Mouse (Mus musculus) heart, adult 2 months (tissue): ENCODE measurements at regions not wholly inside any gene's neighbourhood (a gene's known extent, or its start where the extent isn't known, plus 50 kb on each side); places are given as distances from the start of the nearest gene placed in this dataset.
A peak's percentile ranks its signal among the peaks of the same experiment; 100 is the strongest.

Source experiments
- DNase-seq, 2 experiments: peaks; one replicate each; pipeline ENCODE4 v3.0.0; 2021
- H3K27ac ChIP-seq: fragments of 200-600 bp; 2 replicates; pipeline ENCODE4 v1.8.1; 2022
- H3K27me3 ChIP-seq: fragments of 200-500 bp; 2 replicates; pipeline ENCODE4 v1.6.1; 2012; ENCODE audit warnings: mild to moderate bottlenecking, low read length, inconsistent platforms, mixed read lengths; ENCODE audit not compliant: control insufficient read depth, insufficient read depth
- H3K36me3 ChIP-seq: fragments of 200-500 bp; 2 replicates; pipeline ENCODE4 v1.6.1; 2012; ENCODE audit warnings: low read length, inconsistent platforms; ENCODE audit not compliant: control insufficient read depth, insufficient read depth
- H3K4me1 ChIP-seq: fragments of 200-500 bp; 2 replicates; pipeline ENCODE4 v1.6.1; 2011; ENCODE audit warnings: low read length; ENCODE audit not compliant: control insufficient read depth, insufficient read depth
- H3K4me3 ChIP-seq: fragments of 200-600 bp; 2 replicates; pipeline ENCODE4 v1.8.1; 2022
- H3K79me2 ChIP-seq: fragments of 200-500 bp; replicated peaks from 2 replicates; pipeline ENCODE4 v1.6.1; 2012; ENCODE audit warnings: mild to moderate bottlenecking, inconsistent platforms, low read length, moderate library complexity, mixed read lengths; ENCODE audit not compliant: control insufficient read depth, insufficient read depth
- H3K9ac ChIP-seq: fragments of 200-500 bp; 2 replicates; pipeline ENCODE4 v1.6.1; 2012; ENCODE audit warnings: low read depth, mild to moderate bottlenecking, control low read depth, inconsistent platforms, low read length, mixed read lengths
- CTCF ChIP-seq: fragments of 200-600 bp; IDR thresholded peaks from 2 replicates; pipeline ENCODE4 v1.8.1; 2022; ENCODE audit warnings: antibody characterized with exemption, mild to moderate bottlenecking, moderate library complexity
- EP300 ChIP-seq: fragments of 200-500 bp; IDR thresholded peaks from 2 replicates; pipeline ENCODE4 v1.6.1; 2011; ENCODE audit warnings: low read depth, low read length, control low read depth; ENCODE audit not compliant: insufficient read depth
- POLR2A ChIP-seq: fragments of 200-500 bp; IDR thresholded peaks from 2 replicates; pipeline ENCODE4 v1.6.1; 2011; ENCODE audit warnings: mild to moderate bottlenecking, low read depth, low read length, control low read depth; ENCODE audit not compliant: insufficient read depth
- WGBS: fragments of 180-500 bp; shearing (Covaris S2); methylation state at CpG from one replicate; pipeline ENCODE4 v1.1.7; 2018; 5-methylcytosine and 5-hydroxymethylcytosine counted together
- intact Hi-C: fragments of 180-260 bp; cut with DNase I; formaldehyde crosslinking; loops from one replicate; pipeline ENCODE4 v1.15.1; 2025

DNA sequence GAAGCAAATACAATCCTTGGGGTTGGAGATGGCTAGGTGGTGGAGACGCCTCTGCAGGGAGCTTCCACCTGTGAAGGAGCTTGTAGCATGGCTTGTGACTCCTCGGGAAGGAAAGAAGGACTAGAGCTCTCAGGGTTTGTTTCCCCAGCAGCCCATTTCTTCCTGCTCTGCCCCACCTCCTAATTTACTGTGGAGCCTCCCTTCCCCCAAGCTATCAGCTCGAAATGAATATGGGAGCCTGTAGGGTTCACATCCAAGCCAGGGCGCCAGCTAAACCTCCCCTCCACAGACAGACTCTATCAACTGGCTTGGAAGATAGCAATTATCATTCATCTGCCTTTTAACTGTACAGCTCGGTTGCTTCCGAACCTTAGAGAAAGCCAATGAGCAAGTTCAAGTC, 70.3 kb upstream of the Slc4a7 start:
- H3K4me3 ChIP-seq = no peak overlapping the region
- no peak overlapping the region for H3K9ac ChIP-seq
- peaks cover 7% of the 10 kb centered on the region; the same call in 1 of the 2 replicates for H3K36me3 ChIP-seq
- no peaks in the 10 kb centered on the region for H3K27me3 ChIP-seq
- no peak overlapping the region for H3K27ac ChIP-seq
- DNase-seq = no peak
- no peaks in the 10 kb centered on the region for H3K79me2 ChIP-seq
- TF ChIP-seq EP300 = no peak
- no peak for TF ChIP-seq POLR2A
- no peak for TF ChIP-seq CTCF
- intact Hi-C loops = loop anchor here (5.0 kb wide), 1 partner anchor 71 kb away; the partner anchor contains the start of gene Slc4a7
- 74% methylated on average over 6 of the region's 6 CpGs for WGBS
- peaks cover 3% of the 10 kb centered on the region for H3K4me1 ChIP-seq

DNA sequence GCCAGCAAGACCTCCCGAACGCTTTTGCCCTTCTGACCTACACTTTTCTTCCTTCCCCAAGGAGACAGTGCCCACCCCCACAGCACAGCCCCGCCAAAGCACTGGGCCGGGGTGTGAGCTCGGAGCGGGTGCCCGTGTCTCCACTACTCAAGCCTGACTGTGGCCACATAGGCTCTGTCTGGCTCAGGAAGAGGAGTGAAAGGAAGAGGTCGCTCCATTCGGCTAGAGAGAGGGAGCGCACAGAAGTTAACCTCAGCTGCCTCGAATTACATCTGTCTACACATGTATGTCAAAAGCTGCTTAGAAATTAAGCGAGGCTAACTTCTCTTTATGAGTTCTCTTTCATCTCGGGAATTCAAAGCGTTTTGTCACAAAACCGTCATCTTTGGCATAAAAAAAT, 69.6 kb upstream of the Slc4a7 start:
- TF ChIP-seq CTCF = no peak
- TF ChIP-seq POLR2A = no peak
- TF ChIP-seq EP300 = no peak
- 3% methylated on average over 15 of the region's 15 CpGs for WGBS
- H3K9ac ChIP-seq = peak overlapping the region; percentile 67
- DNase-seq = peak; percentile 39 to 49
- intact Hi-C loops = loop anchor here (5.0 kb wide), 1 partner anchor 70 kb away; the partner anchor contains the start of gene Slc4a7
- H3K27ac ChIP-seq = peak overlapping the region; percentile 77
- no peaks in the 10 kb centered on the region for H3K79me2 ChIP-seq
- H3K4me1 ChIP-seq = peaks cover 3% of the 10 kb centered on the region
- no peaks in the 10 kb centered on the region for H3K27me3 ChIP-seq
- peak overlapping the region; percentile 51 for H3K4me3 ChIP-seq
- H3K36me3 ChIP-seq = peaks cover 7% of the 10 kb centered on the region; the same call in 1 of the 2 replicates

DNA sequence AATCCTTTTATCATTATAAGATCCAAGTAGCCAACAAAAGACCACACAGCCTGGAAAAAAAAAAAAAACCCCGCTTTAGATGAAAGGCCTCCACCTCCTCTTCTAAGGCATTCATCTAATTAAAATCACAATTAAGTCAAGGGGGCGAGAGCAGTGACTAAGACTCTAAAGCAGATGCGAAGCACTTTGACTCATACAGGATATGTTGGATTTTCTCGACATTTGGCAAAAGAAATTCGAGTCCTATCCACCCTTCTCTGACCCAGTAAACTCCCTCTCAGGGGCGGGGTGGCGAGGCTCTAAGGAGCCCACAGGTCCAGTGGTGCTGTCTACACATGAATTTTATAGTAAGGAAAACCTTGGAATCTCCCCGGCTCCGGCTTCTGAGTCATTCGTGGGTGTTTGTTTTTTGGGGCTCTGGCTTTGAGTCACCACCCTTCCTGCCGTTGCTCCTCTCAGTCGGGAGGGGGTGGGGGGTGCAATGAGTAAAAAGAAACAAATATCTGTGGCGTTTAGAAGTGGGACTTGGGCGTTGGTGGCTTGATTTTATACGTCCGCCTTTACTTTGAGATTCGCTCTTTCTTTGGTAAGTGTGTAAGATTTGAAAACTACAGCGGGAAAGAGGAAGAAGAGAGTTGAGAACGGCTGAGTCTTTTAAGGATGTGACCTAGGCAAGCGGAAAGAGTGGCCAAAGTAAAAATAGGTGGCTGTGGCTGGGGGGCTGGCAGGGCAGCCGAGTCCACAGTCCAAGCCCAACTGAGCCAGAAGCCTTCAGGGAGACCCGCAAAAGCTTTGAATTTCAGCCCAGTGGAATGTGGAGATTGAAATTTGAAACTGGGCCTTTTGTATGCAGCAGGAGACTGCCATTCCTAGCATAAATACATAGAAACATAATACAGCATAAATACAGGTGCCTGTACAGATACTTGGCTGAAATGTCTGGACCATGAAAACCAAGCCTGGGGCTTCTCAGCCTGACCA, 68.8 kb upstream of the Slc4a7 start:
- Histone ChIP-seq H3K36me3 (peaks cover 7% of the 10 kb centered on the region; the same call in 1 of the 2 replicates), H3K27ac (peak overlapping the region; percentile 77), H3K79me2 (no peaks in the 10 kb centered on the region), H3K4me3 (peak overlapping the region; percentile 51), H3K4me1 (peaks cover 3% of the 10 kb centered on the region), H3K27me3 (no peaks in the 10 kb centered on the region), H3K9ac (peak overlapping the region; percentile 71)
- WGBS = 5% methylated on average over 22 of the region's 22 CpGs
- DNase-seq = peak; percentile 68 to 78
- intact Hi-C loops = loop anchor here (5.0 kb wide), 1 partner anchor 69 kb away; the partner anchor contains the start of gene Slc4a7
- no peak for TF ChIP-seq POLR2A
- TF ChIP-seq CTCF = peak; percentile 46
- TF ChIP-seq EP300 = no peak

DNA sequence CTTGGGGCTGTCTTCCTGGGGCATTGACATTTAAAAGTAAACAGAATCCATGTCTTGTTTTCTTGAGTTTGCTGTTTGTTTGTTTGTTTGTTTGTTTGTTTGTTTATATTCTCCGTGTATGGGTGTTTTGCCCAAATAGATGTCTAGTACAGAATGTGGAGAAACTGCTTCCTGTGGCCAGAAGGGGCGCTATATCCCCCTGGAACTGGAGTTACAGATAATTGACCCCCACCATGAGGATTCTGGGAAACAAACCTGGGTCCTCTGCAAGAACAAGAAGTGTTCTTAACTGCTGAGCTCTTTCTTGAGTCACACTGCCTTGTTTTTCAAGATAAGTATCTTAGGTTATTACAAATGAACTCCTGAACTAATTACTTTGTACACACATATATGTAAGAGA, 68.1 kb upstream of the Slc4a7 start:
- H3K4me3 ChIP-seq = peak overlapping the region; percentile 51
- peak overlapping the region; percentile 77 for H3K27ac ChIP-seq
- no peak for TF ChIP-seq POLR2A
- no peak for TF ChIP-seq EP300
- TF ChIP-seq CTCF = peak; percentile 46
- peaks cover 7% of the 10 kb centered on the region; the same call in 1 of the 2 replicates for H3K36me3 ChIP-seq
- no peaks in the 10 kb centered on the region for H3K27me3 ChIP-seq
- intact Hi-C loops = loop anchor here (5.0 kb wide), 1 partner anchor 68 kb away; the partner anchor contains the start of gene Slc4a7
- no peaks in the 10 kb centered on the region for H3K79me2 ChIP-seq
- no peak for DNase-seq
- WGBS = 58% methylated on average over 2 of the region's 2 CpGs
- peaks cover 3% of the 10 kb centered on the region for H3K4me1 ChIP-seq
- H3K9ac ChIP-seq = no peak overlapping the region

DNA sequence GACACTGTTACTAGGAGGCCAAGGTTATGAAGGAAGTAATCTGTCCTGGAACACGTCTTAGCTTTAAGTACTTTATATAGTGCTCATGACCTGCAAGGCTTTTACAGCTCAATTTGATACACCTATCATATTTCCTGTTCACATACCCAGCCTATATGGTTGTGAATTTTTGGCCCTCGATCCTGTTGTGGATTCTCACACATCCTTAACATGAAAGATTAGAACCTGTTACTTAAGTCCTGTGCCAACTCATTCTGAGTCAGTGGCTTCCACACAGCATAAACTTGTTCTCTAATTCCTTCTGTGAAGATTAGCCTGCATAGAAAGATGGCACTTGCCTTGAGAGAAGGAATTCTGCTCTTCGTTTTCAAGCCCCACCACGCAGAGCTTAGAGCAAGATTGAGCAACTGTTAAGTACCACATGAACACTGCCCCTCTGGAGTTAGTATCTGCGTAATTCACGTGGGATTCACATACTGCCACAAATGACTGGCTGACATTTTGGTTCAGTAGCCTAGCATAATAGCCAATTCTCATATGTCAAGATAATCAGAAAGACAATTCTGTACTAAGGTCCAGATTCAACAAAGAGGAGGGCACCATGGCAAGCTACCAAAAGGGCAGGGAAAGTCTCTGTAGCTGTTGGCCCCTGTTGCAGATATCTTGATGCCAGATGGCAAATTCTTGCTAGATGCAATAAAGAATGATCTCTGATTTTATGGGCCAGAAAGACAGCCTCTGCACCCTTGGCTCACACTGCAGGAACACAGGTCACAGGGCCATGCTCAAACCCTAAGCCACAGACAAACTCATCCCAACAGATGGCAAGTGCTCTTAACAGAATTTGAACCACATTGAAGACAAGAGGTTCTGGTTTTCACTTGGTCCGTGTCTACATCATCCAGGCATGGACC, 62.7 kb upstream of the Slc4a7 start:
- 69% methylated on average over 7 of the region's 7 CpGs for WGBS
- no peak for DNase-seq
- intact Hi-C loops = no loop called here
- no peaks in the 10 kb centered on the region for H3K36me3 ChIP-seq
- no peak for TF ChIP-seq EP300
- H3K79me2 ChIP-seq = no peaks in the 10 kb centered on the region
- no peak overlapping the region for H3K27ac ChIP-seq
- H3K4me1 ChIP-seq = 0 out of 2 replicates have a peak, but pooled peaks cover 1% of the 10 kb centered on the region
- no peak overlapping the region for H3K9ac ChIP-seq
- H3K4me3 ChIP-seq = no peak overlapping the region
- no peaks in the 10 kb centered on the region for H3K27me3 ChIP-seq
